Mouse (Mus musculus) embryonic fibroblast, embryonic 13.5 days (primary cell): ENCODE results near the gene Gars.

Experiments used
- CTCF ChIP-seq: IDR thresholded peaks from 2 replicates; pipeline ENCODE4 v1.5.1; 2011; ENCODE audit warnings: mild to moderate bottlenecking, control low read depth, low read length, moderate library complexity, borderline replicate concordance; ENCODE audit not compliant: insufficient read depth
- POLR2A ChIP-seq: IDR thresholded peaks from 2 replicates; pipeline ENCODE4 v1.6.1; 2011; ENCODE audit warnings: low read depth, mild to moderate bottlenecking, control low read depth, low read length, moderate library complexity

DNA sequence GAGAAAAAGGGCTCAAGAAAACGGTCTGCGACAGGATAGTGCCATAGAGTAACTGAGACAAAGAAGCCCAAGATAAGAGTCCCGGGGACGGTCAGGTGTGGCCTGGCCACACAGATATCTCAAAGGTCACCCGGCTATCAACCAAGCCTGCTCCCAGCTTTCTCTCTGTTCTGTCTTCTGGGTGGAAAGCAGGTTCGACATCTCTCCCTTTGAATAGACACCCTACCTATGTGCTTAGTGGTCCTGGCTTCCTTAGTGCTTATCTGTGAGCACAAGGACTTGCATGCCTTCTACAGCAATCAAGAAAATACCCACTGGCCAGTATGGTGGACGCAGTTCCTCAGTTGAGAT, 26.6 kb downstream of the Gars start:
- no peak for TF ChIP-seq POLR2A
- TF ChIP-seq CTCF, result no peak
